In genomic region chr10:120388966-120389365, GRCm38 (mm10) we compare ENCODE assay signal across 12 mouse cellular contexts.
DNase-seq lines count a peak whose midpoint lies in the region; ATAC-seq and TF ChIP-seq lines count a peak whose summit lies in the region.
"Had no signal": no experiment of that assay in that cellular context is flagged by ENCODE, and none has a peak within 500 bp of the region (broad histone marks: within the 10 kb centered on the region; RNA-seq: fewer than 3 reads in every experiment).

No protein-coding gene starts in this region.

- H3K4me2 ChIP-seq in liver, postnatal 0 days (ENCODE audit: low read depth, low read length): no peak overlapping the region
- H3K4me2 ChIP-seq in intestine, postnatal 0 days (replicated peaks; ENCODE audit: low read depth): 0 out of 2 replicates have a peak overlapping the region, but pooled peaks have one; percentile 9
- H3K4me2 ChIP-seq: midbrain, embryonic 12.5 days had no signal

- no peaks in the 10 kb centered on the region for H3K4me1 ChIP-seq in liver, adult 2 months (ENCODE audit: control insufficient read depth, insufficient read depth, low read length)
- peaks cover 16% of the 10 kb centered on the region for H3K4me1 ChIP-seq in liver, postnatal 0 days (ENCODE audit: insufficient read depth)
- peaks cover 10% of the 10 kb centered on the region; the same call in 1 of the 2 replicates for H3K4me1 ChIP-seq in intestine, postnatal 0 days (replicated peaks; ENCODE audit: control insufficient read depth, insufficient read depth, low read length)

- no peak overlapping the region for H3K9ac ChIP-seq in liver, adult 2 months (ENCODE audit: low read depth, low read length)
- H3K9ac ChIP-seq in liver, postnatal 0 days (replicated peaks): no peak overlapping the region
- no peak overlapping the region for H3K9ac ChIP-seq in intestine, postnatal 0 days (ENCODE audit: low read depth, low read length)
- H3K9ac ChIP-seq: midbrain, embryonic 12.5 days had no signal

- H3K79me2 ChIP-seq in liver, adult 2 months (ENCODE audit: control insufficient read depth, insufficient read depth, low read length): no peaks in the 10 kb centered on the region

- TF ChIP-seq EP300 in liver, postnatal 0 days (IDR thresholded peaks at IDR 0.05; ENCODE audit: low read depth): no peak

- H3K4me3 ChIP-seq in liver, adult 2 months (ENCODE audit: insufficient read depth, low read depth, low read length): no peak overlapping the region
- no peak overlapping the region for H3K4me3 ChIP-seq in liver, postnatal 0 days (ENCODE audit: low read depth, low read length)
- H3K4me3 ChIP-seq in intestine, postnatal 0 days (ENCODE audit: low read depth, low read length): no peak overlapping the region
- H3K4me3 ChIP-seq: midbrain, embryonic 12.5 days had no signal

- no peak for TF ChIP-seq POLR2A in liver, adult 2 months (IDR thresholded peaks at IDR 0.05; ENCODE audit: extremely low read depth, insufficient read depth, low read length)

- DNase-seq in cerebellum, postnatal 10 days: peak; percentile 35 to 58
- DNase-seq in liver, adult 2 months (ENCODE audit: extremely low read depth, low read depth, low spot score): peak; percentile 17
- DNase-seq in liver, postnatal 0 days: no peak
- DNase-seq in kidney, postnatal 14 days: peak; percentile 82
- DNase-seq in layer of hippocampus, postnatal 14 days (ENCODE audit: low spot score in 2 of 2): no peak
- no peak for DNase-seq in heart, postnatal 14 days
- DNase-seq: cerebellum, adult 11-12 months; embryo, embryonic 11 days; right cerebral cortex, adult 18-20 months had no signal

- H3K27me3 ChIP-seq in liver, adult 2 months (ENCODE audit: control insufficient read depth, insufficient read depth, low read length): no peaks in the 10 kb centered on the region
- no peaks in the 10 kb centered on the region for H3K27me3 ChIP-seq in liver, postnatal 0 days (ENCODE audit: insufficient read depth, low read length)
- H3K27me3 ChIP-seq in intestine, postnatal 0 days (replicated peaks; ENCODE audit: control insufficient read depth, insufficient read depth, low read length): no peaks in the 10 kb centered on the region

- 61% methylated on average over 10 of the region's 10 CpGs for WGBS in liver, adult 2 months
- 61% methylated on average over 10 of the region's 10 CpGs for WGBS in liver, postnatal 0 days (ENCODE audit: insufficient replicate concordance)
- 48% methylated on average over 10 of the region's 10 CpGs for WGBS in intestine, postnatal 0 days

- no peak overlapping the region for H3K27ac ChIP-seq in liver, adult 2 months (replicated peaks; ENCODE audit: insufficient read depth, low read depth, low read length)
- no peak overlapping the region for H3K27ac ChIP-seq in liver, postnatal 0 days (ENCODE audit: low read depth)
- H3K27ac ChIP-seq in intestine, postnatal 0 days (ENCODE audit: low read depth, low read length): no peak overlapping the region

- ATAC-seq in cerebellum, adult (ENCODE audit: insufficient number of reproducible peaks, low FRiP score, low TSS enrichment): no peak
- no peak for ATAC-seq in liver, postnatal 0 days
- no peak for ATAC-seq in intestine, postnatal 0 days

- no peaks in the 10 kb centered on the region for H3K36me3 ChIP-seq in liver, adult 2 months (ENCODE audit: control insufficient read depth, insufficient read depth, low read length)
- no peaks in the 10 kb centered on the region for H3K36me3 ChIP-seq in liver, postnatal 0 days (replicated peaks; ENCODE audit: insufficient read depth, low read length)
- no peaks in the 10 kb centered on the region for H3K36me3 ChIP-seq in intestine, postnatal 0 days (ENCODE audit: control insufficient read depth, insufficient read depth)
- H3K36me3 ChIP-seq: midbrain, embryonic 12.5 days had no signal

- TF ChIP-seq CTCF in liver, adult 2 months (IDR thresholded peaks at IDR 0.05; ENCODE audit: low read depth, low read length): no peak
- no peak for TF ChIP-seq CTCF in liver, postnatal 0 days (IDR thresholded peaks at IDR 0.05; ENCODE audit: low read depth)
- TF ChIP-seq CTCF in intestine, postnatal 0 days (IDR thresholded peaks at IDR 0.05; ENCODE audit: low read depth): no peak

- intact Hi-C loops in heart, postnatal 14 days (cut with DNase I): no loop called here

- H3K9me3 ChIP-seq in liver, postnatal 0 days (ENCODE audit: low read length): no peaks in the 10 kb centered on the region
- no peaks in the 10 kb centered on the region for H3K9me3 ChIP-seq in intestine, postnatal 0 days (ENCODE audit: control insufficient read depth)
- H3K9me3 ChIP-seq: midbrain, embryonic 12.5 days had no signal

Comparison
In these comparisons a context has a peak if more than half of its experiments do, and no peak if none do; other contexts are left out.
1. DNase-seq: peak in cerebellum, postnatal 10 days (2 of 2), liver, adult 2 months (single experiment) and kidney, postnatal 14 days (single experiment); none in liver, postnatal 0 days (single experiment), layer of hippocampus, postnatal 14 days (0 of 2) and heart, postnatal 14 days (0 of 2).